In genomic region chr4:138635428-138636145, GRCm38 (mm10) we compare ENCODE assay signal across 11 mouse cellular contexts. TPM values are rescaled to one million over a fixed set of nuclear protein-coding genes. Genes with fewer than 3 reads are reported as not detected.
A peak's percentile ranks its signal among the peaks of the same experiment; 100 is the strongest.
DNase-seq lines count a peak whose midpoint lies in the region; ATAC-seq and TF ChIP-seq lines count a peak whose summit lies in the region.
"Had no signal": no experiment of that assay in that cellular context is flagged by ENCODE, and none has a peak within 500 bp of the region (broad histone marks: within the 10 kb centered on the region; RNA-seq: fewer than 3 reads in every experiment).

Vwa5b1 (minus strand) TSS chr4:138635884.

- no peak within 1 kb of the TSS for H3K4me3 ChIP-seq in embryonic facial prominence, embryonic 11.5 days (ENCODE audit: low read depth, low read length)
- no peak within 1 kb of the TSS; the same call in 1 of the 2 replicates for H3K4me3 ChIP-seq in hindbrain, postnatal 0 days (ENCODE audit: low read length)
- no peak within 1 kb of the TSS for H3K4me3 ChIP-seq in neural tube, embryonic 14.5 days (ENCODE audit: low read depth, low read length)
- H3K4me3 ChIP-seq: kidney, embryonic 15.5 days; liver, embryonic 13.5 days had no signal

- 20% methylated on average over 8 of the region's 8 CpGs for WGBS in embryonic facial prominence, embryonic 11.5 days
- 20% methylated on average over 7 of the region's 8 CpGs for WGBS in hindbrain, postnatal 0 days
- WGBS in neural tube, embryonic 14.5 days = 19% methylated on average over 8 of the region's 8 CpGs

- H3K9ac ChIP-seq in embryonic facial prominence, embryonic 11.5 days (replicated peaks; ENCODE audit: low read length) = no peak within 1 kb of the TSS; the same call in 1 of the 2 replicates
- no peak within 1 kb of the TSS for H3K9ac ChIP-seq in hindbrain, postnatal 0 days (replicated peaks; ENCODE audit: low read length)
- no peak within 1 kb of the TSS for H3K9ac ChIP-seq in neural tube, embryonic 14.5 days (replicated peaks; ENCODE audit: low read depth, low read length)
- H3K9ac ChIP-seq: kidney, embryonic 15.5 days; liver, embryonic 13.5 days had no signal

- no peaks in the 10 kb centered on the region for H3K36me3 ChIP-seq in embryonic facial prominence, embryonic 11.5 days (replicated peaks; ENCODE audit: control insufficient read depth, insufficient read depth, low read depth, low read length)
- no peaks in the 10 kb centered on the region for H3K36me3 ChIP-seq in hindbrain, postnatal 0 days (ENCODE audit: insufficient read depth, low read length)
- no peaks in the 10 kb centered on the region for H3K36me3 ChIP-seq in neural tube, embryonic 14.5 days (ENCODE audit: control insufficient read depth, insufficient read depth, low read length)
- H3K36me3 ChIP-seq: kidney, embryonic 15.5 days; liver, embryonic 13.5 days had no signal

- 0 out of 2 replicates have a peak, but pooled peaks have one; percentile 39 for ATAC-seq in embryonic facial prominence, embryonic 11.5 days (replicated peaks; ENCODE audit: insufficient number of reproducible peaks, low FRiP score, low TSS enrichment, low read depth)
- peak; percentile 91 for ATAC-seq in hindbrain, postnatal 0 days
- ATAC-seq in neural tube, embryonic 14.5 days (ENCODE audit: low read depth) = peak; percentile 65; the same call in 1 of the 2 replicates

- no peak within 1 kb of the TSS for H3K27ac ChIP-seq in embryonic facial prominence, embryonic 11.5 days (replicated peaks; ENCODE audit: low read depth, low read length)
- peak within 1 kb of the TSS; percentile 55; the same call in 1 of the 2 replicates for H3K27ac ChIP-seq in hindbrain, postnatal 0 days
- H3K27ac ChIP-seq in neural tube, embryonic 14.5 days (ENCODE audit: low read depth, low read length) = no peak within 1 kb of the TSS
- H3K27ac ChIP-seq: kidney, embryonic 15.5 days; liver, embryonic 13.5 days had no signal

- no peak for TF ChIP-seq CTCF in hindbrain, postnatal 0 days (IDR thresholded peaks at IDR 0.05; ENCODE audit: low read depth)

- peak; percentile 66 for DNase-seq in left cerebral cortex, postnatal 4 days
- DNase-seq in left cerebral cortex, postnatal 25 days (ENCODE audit: low spot score in 2 of 2) = no peak
- DNase-seq in embryonic facial prominence, embryonic 11.5 days (ENCODE audit: low spot score) = peak; percentile 56
- peak; percentile 82 for DNase-seq in hindbrain, postnatal 0 days (ENCODE audit: low spot score)
- no peak for DNase-seq in urinary bladder, postnatal 10 days (ENCODE audit: low spot score)
- DNase-seq in heart, postnatal 14 days = no peak
- DNase-seq: liver, embryonic 13.5 days had no signal

- no peaks in the 10 kb centered on the region for H3K27me3 ChIP-seq in embryonic facial prominence, embryonic 11.5 days (ENCODE audit: control insufficient read depth, insufficient read depth, low read length)
- no peaks in the 10 kb centered on the region for H3K27me3 ChIP-seq in hindbrain, postnatal 0 days (ENCODE audit: insufficient read depth, low read length)
- no peaks in the 10 kb centered on the region for H3K27me3 ChIP-seq in neural tube, embryonic 14.5 days (ENCODE audit: control insufficient read depth, insufficient read depth, low read length)
- H3K27me3 ChIP-seq: kidney, embryonic 15.5 days; liver, embryonic 13.5 days had no signal

- peak within 1 kb of the TSS; percentile 13 for H3K4me2 ChIP-seq in embryonic facial prominence, embryonic 11.5 days (ENCODE audit: low read depth, low read length)
- H3K4me2 ChIP-seq in hindbrain, postnatal 0 days (ENCODE audit: low read depth, low read length) = peak within 1 kb of the TSS; percentile 34
- no peak within 1 kb of the TSS for H3K4me2 ChIP-seq in neural tube, embryonic 14.5 days (ENCODE audit: low read depth, low read length)
- H3K4me2 ChIP-seq: kidney, embryonic 15.5 days; liver, embryonic 13.5 days had no signal

- H3K4me1 ChIP-seq in embryonic facial prominence, embryonic 11.5 days (ENCODE audit: control insufficient read depth, insufficient read depth, low read length) = peaks cover 5% of the 10 kb centered on the region
- H3K4me1 ChIP-seq in hindbrain, postnatal 0 days (ENCODE audit: insufficient read depth, low read length) = peaks cover 11% of the 10 kb centered on the region
- peaks cover 6% of the 10 kb centered on the region for H3K4me1 ChIP-seq in neural tube, embryonic 14.5 days (ENCODE audit: control insufficient read depth, insufficient read depth, low read length)
- H3K4me1 ChIP-seq: liver, embryonic 13.5 days had no signal

- intact Hi-C loops in left cerebral cortex, postnatal 4 days (cut with DNase I) = no loop called here
- intact Hi-C loops in left cerebral cortex, postnatal 25 days (cut with DNase I) = loop anchor here (2.0 kb wide), 1 partner anchor 29 kb away; no protein-coding TSS in a partner anchor
- intact Hi-C loops in heart, postnatal 14 days (cut with DNase I) = no loop called here

- no peaks in the 10 kb centered on the region for H3K9me3 ChIP-seq in embryonic facial prominence, embryonic 11.5 days (replicated peaks; ENCODE audit: control insufficient read depth, low read length)
- no peaks in the 10 kb centered on the region for H3K9me3 ChIP-seq in hindbrain, postnatal 0 days (ENCODE audit: low read length)
- H3K9me3 ChIP-seq in neural tube, embryonic 14.5 days (ENCODE audit: control insufficient read depth, low read length) = no peaks in the 10 kb centered on the region
- H3K9me3 ChIP-seq: kidney, embryonic 15.5 days; liver, embryonic 13.5 days had no signal

RNA-seq across cellular contexts. Expression of gene Vwa5b1, which starts in this region (rescaled TPM):
- total RNA-seq in left cerebral cortex, postnatal 4 days (2021) = 1 to 10 TPM; 1.3 to 2.4 TPM
- 1 to 10 TPM; 4.5 to 7.0 TPM for total RNA-seq in left cerebral cortex, postnatal 25 days (2021)
- polyA plus RNA-seq in embryonic facial prominence, embryonic 11.5 days (2014; fragmentation: Nextera tagmentation; extraction: Ambion mirVana) = 0.11 and 0.24 TPM in 2 replicates
- total RNA-seq in hindbrain, postnatal 0 days (2014; rRNA removed) = 8.0 and 9.0 TPM in 2 replicates
- 2.3 and 2.7 TPM in 2 replicates for polyA plus RNA-seq in hindbrain, postnatal 0 days (2015; fragmentation: Nextera tagmentation; extraction: Ambion mirVana)
- 0.59 and 0.80 TPM in 2 replicates for polyA plus RNA-seq in neural tube, embryonic 14.5 days (2014; fragmentation: Nextera tagmentation; extraction: Ambion mirVana)
- total RNA-seq in heart, postnatal 14 days (2021) = not detected
- total RNA-seq: granulocyte monocyte progenitor cell, adult 5-6 weeks; MEL had no signal
- polyA plus RNA-seq: liver, embryonic 13.5 days had no signal

Comparison
In these comparisons a context has a peak if more than half of its experiments do, and no peak if none do; other contexts are left out.
1. DNase-seq: peak in left cerebral cortex, postnatal 4 days (single experiment) and hindbrain, postnatal 0 days (single experiment); none in left cerebral cortex, postnatal 25 days (0 of 2), urinary bladder, postnatal 10 days (single experiment) and heart, postnatal 14 days (0 of 2).
2. Peak in DNase-seq, ATAC-seq and H3K4me2 ChIP-seq in embryonic facial prominence, embryonic 11.5 days; RNA of the gene not detected or under 1 TPM.
3. Peak in ATAC-seq in neural tube, embryonic 14.5 days; RNA of the gene not detected or under 1 TPM.
4. ATAC-seq: peak in every context shown above with its lines; median percentile 91 in hindbrain, postnatal 0 days; 65 in neural tube, embryonic 14.5 days; 39 in embryonic facial prominence, embryonic 11.5 days.